Mouse (Mus musculus): ENCODE measurements at regions not wholly inside any gene's neighbourhood (a gene's known extent, or its start where the extent isn't known, plus 50 kb on each side); places are given as distances from the start of the nearest gene placed in this dataset.

DNA sequence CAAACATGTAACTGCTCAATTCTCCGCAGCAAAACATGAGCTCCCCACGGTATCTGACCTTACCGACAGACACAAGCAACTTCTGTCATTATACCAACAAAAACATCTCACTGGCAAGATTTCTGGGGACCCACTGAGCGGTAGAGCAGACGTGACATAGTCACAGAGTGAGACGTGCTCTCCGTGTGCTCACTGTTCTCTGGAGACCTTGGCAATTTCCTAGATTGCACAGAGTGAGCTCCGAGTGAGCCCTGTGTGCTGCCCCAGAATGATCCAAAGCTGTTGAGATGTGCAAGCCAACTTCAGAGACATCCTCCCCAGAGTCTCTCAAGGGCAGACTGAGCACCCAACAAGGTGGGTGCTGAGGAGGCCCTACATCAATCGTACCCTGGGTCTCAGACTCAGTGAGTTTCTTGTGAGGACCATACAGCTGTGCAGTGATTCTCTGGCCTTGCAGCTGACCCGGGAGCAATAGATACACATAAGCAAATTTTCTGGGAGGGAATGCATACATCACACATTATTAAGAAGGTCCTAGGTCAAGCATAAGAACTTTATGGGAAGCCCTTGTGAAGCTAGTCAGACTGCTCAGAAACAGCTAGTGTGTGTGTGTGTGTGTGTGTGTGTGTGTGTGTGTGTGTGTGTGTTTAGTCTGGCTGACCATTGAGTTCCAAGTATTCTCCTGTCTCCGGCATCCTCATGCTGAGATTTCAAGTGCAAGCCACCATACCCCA is 58.5 kb upstream of the S1pr3 start:
- Histone ChIP-seq H3K9ac (no peak overlapping the region), H3K4me1 (ENCODE audit: insufficient read depth) (peaks cover 27% of the 10 kb centered on the region), H3K4me3 (ENCODE audit: low read depth, low read length) (no peak overlapping the region), H3K4me2 (no peak overlapping the region), H3K9me3 (ENCODE audit: low read depth, low read length) (no peaks in the 10 kb centered on the region), H3K36me3 (ENCODE audit: insufficient read depth) (no peaks in the 10 kb centered on the region), H3K27ac (ENCODE audit: low read depth) (peak overlapping the region; percentile 72; the same call in 1 of the 2 replicates), H3K27me3 (ENCODE audit: insufficient read depth, low read length) (no peaks in the 10 kb centered on the region)
- TF ChIP-seq CTCF (IDR thresholded peaks at IDR 0.05; ENCODE audit: low read depth): no peak
- DNase-seq (peak; percentile 75), ATAC-seq (ENCODE audit: insufficient read depth) (peak; percentile 66)
- WGBS: 49% methylated on average over 11 of the region's 11 CpGs

- no peak overlapping the region for H3K9ac ChIP-seq
- H3K27me3 ChIP-seq (ENCODE audit: insufficient read depth, low read length): no peaks in the 10 kb centered on the region
- H3K36me3 ChIP-seq (ENCODE audit: insufficient read depth): no peaks in the 10 kb centered on the region
- DNase-seq (no peak), ATAC-seq (ENCODE audit: insufficient read depth) (no peak)
- 74% methylated on average over 4 of the region's 4 CpGs for WGBS
- no peaks in the 10 kb centered on the region for H3K9me3 ChIP-seq (ENCODE audit: low read depth, low read length)
- peaks cover 15% of the 10 kb centered on the region; the same call in 1 of the 2 replicates for H3K4me1 ChIP-seq (ENCODE audit: insufficient read depth)
- H3K4me2 ChIP-seq: no peak overlapping the region
- no peak overlapping the region for H3K27ac ChIP-seq (ENCODE audit: low read depth)
- H3K4me3 ChIP-seq (ENCODE audit: low read depth, low read length): no peak overlapping the region
- TF ChIP-seq CTCF (IDR thresholded peaks at IDR 0.05; ENCODE audit: low read depth): no peak
Observed at GRCm38 (mm10) chr13:51352874-51353273, 55.6 kb upstream of the S1pr3 start.

GRCm38 (mm10) chr13:51355507-51355906 is 52.9 kb upstream of the S1pr3 start:
- TF ChIP-seq CTCF (IDR thresholded peaks at IDR 0.05; ENCODE audit: low read depth): no peak
- 63% methylated on average over 2 of the region's 2 CpGs for WGBS
- H3K9ac ChIP-seq: no peak overlapping the region
- DNase-seq (no peak), ATAC-seq (ENCODE audit: insufficient read depth) (no peak)
- peaks cover 9% of the 10 kb centered on the region; the same call in 1 of the 2 replicates for H3K4me1 ChIP-seq (ENCODE audit: insufficient read depth)
- no peak overlapping the region for H3K27ac ChIP-seq (ENCODE audit: low read depth)
- H3K27me3 ChIP-seq (ENCODE audit: insufficient read depth, low read length): no peaks in the 10 kb centered on the region
- no peak overlapping the region for H3K4me3 ChIP-seq (ENCODE audit: low read depth, low read length)
- H3K9me3 ChIP-seq (ENCODE audit: low read depth, low read length): no peaks in the 10 kb centered on the region
- no peak overlapping the region for H3K4me2 ChIP-seq
- H3K36me3 ChIP-seq (ENCODE audit: insufficient read depth): no peaks in the 10 kb centered on the region
